Mouse (Mus musculus) embryonic facial prominence, embryonic 11.5 days (tissue): Measurements from ENCODE around the gene Pawr. TPM values are rescaled to one million over a fixed set of nuclear protein-coding genes. Genes with fewer than 3 reads are reported as not detected.

Source experiments
- ATAC-seq: fragments of 200-750 bp; cut with Nextera tagmentation; replicated peaks from 2 replicates; pipeline ENCODE4 v1.8.0; 2017; ENCODE audit warnings: low read depth; ENCODE audit not compliant: insufficient number of reproducible peaks, low FRiP score, low TSS enrichment
- DNase-seq: peaks from one replicate; pipeline ENCODE4 v3.0.0-alpha.2; 2015; ENCODE audit warnings: low spot score
- H3K27ac ChIP-seq: fragments of 300-500 bp; sonication (generic); replicated peaks from 2 replicates; pipeline ENCODE4 v1.5.1; 2014; ENCODE audit warnings: mild to moderate bottlenecking, low read depth, low read length, control low read depth
- H3K27me3 ChIP-seq: fragments of 300-500 bp; sonication (generic); 2 replicates; pipeline ENCODE4 v1.6.1; 2014; ENCODE audit warnings: mild to moderate bottlenecking, low read length, moderate library complexity, mixed read lengths; ENCODE audit not compliant: control insufficient read depth, insufficient read depth
- H3K36me3 ChIP-seq: fragments of 300-500 bp; sonication (generic); replicated peaks from 2 replicates; pipeline ENCODE4 v1.6.1; 2014; ENCODE audit warnings: low read depth, mild to moderate bottlenecking, low read length, moderate library complexity, mixed read lengths; ENCODE audit not compliant: control insufficient read depth, insufficient read depth
- H3K4me1 ChIP-seq: fragments of 300-500 bp; sonication (generic); 2 replicates; pipeline ENCODE4 v1.6.1; 2014; ENCODE audit warnings: low read length, mixed read lengths; ENCODE audit not compliant: control insufficient read depth, insufficient read depth
- H3K4me2 ChIP-seq: fragments of 300-500 bp; sonication (generic); 2 replicates; pipeline ENCODE4 v1.6.1; 2014; ENCODE audit warnings: low read depth, mild to moderate bottlenecking, control low read depth, low read length, moderate library complexity
- H3K4me3 ChIP-seq: fragments of 300-500 bp; sonication (generic); 2 replicates; pipeline ENCODE4 v1.5.1; 2014; ENCODE audit warnings: low read depth, low read length, control low read depth
- H3K9ac ChIP-seq: fragments of 300-500 bp; sonication (generic); replicated peaks from 2 replicates; pipeline ENCODE4 v1.6.1; 2014; ENCODE audit warnings: mild to moderate bottlenecking, control low read depth, low read length
- H3K9me3 ChIP-seq: fragments of 300-500 bp; sonication (generic); replicated peaks from 2 replicates; pipeline ENCODE4 v1.6.1; 2016; ENCODE audit warnings: mild to moderate bottlenecking, low read length, inconsistent platforms, mixed read lengths; ENCODE audit not compliant: control insufficient read depth
- WGBS: fragments of 180-500 bp; shearing (Covaris S2); extraction: QIAGEN DNeasy Blood & Tissue Kit; methylation state at CpG from one replicate; pipeline ENCODE4 v1.1.7; 2014; 5-methylcytosine and 5-hydroxymethylcytosine counted together
- polyA plus RNA-seq: library from polyadenylated mRNA; unstranded; fragments of >200 nt; fragmentation: Nextera tagmentation; extraction: Ambion mirVana; gene quantifications from 2 replicates; pipeline ENCODE4 v1.2.1, GENCODE M21; 2014

Gene Pawr
- polyA plus RNA-seq, 1 experiment from 2014 or later = 11.6 TPM

DNA sequence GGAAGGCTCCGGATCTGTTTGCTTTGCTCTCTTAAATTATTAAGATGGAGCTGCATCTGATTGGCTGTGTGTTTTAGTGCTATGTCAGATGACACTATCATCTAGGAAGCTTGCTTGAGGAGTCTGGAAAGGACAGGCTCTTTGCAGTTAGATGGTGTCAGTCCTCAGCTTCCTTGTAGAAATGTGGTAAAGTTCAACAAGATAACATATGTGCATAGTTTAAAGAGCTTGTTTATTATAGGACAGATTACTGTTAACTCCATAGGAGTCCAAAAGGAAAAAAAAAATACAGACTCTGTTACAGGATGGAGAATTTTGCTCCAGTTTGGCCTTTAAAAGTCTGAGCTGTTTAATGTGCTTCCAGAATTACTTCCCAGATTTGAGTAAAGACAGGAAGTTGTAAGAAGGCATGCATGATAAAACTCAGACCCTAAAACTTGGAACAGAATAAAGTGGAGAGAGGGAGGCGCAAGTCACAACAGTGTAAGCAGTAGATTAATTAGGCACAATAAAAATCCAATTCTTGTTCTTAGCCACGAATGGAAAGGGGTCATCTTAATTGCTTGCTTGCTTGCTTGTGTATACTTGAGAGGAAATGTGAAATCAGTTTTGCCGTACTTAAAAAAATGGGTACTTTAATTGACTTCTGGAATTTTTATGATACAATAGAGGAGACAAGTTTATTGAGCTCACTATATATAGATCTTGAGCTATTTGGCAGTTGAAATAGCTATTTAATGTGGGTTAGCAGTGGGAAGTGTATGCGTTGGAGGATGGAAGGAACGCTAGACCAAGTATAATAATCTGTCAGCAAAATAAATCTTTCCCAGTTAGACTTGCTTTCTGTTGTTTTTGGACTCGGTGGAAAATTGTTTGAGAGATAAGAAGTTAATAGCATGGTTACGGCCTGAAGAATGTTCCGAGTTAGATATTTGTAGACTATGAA, 18.5 kb downstream of the Pawr start:
- 90% methylated on average over 9 of the region's 9 CpGs for WGBS
- Histone ChIP-seq H3K4me1 (no peaks in the 10 kb centered on the region), H3K27me3 (no peaks in the 10 kb centered on the region), H3K4me3 (no peak overlapping the region), H3K9ac (no peak overlapping the region), H3K27ac (no peak overlapping the region), H3K4me2 (no peak overlapping the region), H3K9me3 (no peaks in the 10 kb centered on the region), H3K36me3 (no peaks in the 10 kb centered on the region)
- ATAC-seq (no peak), DNase-seq (no peak)

DNA sequence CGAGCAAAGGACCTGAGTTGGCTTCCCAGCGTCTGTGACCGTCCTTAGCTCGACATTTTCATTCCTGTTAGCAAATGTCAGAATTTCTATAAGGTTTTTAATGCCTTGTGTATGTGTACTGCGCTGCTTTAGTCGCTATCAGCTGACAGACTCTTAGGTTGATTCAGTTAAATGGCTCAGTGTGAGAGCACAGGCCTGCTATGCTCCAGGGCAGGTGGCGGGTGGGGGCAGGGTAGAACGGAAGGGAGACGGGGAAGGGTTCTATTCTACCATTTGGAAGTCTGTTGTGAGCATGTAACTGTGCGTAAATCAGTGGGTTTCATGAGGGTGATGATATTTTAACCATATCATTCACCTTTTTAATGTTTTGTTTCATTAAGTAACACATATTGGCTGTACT, 21.0 kb downstream of the Pawr start:
- H3K4me3 ChIP-seq = no peak overlapping the region
- H3K9ac ChIP-seq = no peak overlapping the region
- 77% methylated on average over 10 of the region's 10 CpGs for WGBS
- no peaks in the 10 kb centered on the region for H3K9me3 ChIP-seq
- H3K27ac ChIP-seq = no peak overlapping the region
- no peaks in the 10 kb centered on the region for H3K4me1 ChIP-seq
- no peak for ATAC-seq
- H3K36me3 ChIP-seq = no peaks in the 10 kb centered on the region
- no peak overlapping the region for H3K4me2 ChIP-seq
- no peak for DNase-seq
- H3K27me3 ChIP-seq = no peaks in the 10 kb centered on the region

DNA sequence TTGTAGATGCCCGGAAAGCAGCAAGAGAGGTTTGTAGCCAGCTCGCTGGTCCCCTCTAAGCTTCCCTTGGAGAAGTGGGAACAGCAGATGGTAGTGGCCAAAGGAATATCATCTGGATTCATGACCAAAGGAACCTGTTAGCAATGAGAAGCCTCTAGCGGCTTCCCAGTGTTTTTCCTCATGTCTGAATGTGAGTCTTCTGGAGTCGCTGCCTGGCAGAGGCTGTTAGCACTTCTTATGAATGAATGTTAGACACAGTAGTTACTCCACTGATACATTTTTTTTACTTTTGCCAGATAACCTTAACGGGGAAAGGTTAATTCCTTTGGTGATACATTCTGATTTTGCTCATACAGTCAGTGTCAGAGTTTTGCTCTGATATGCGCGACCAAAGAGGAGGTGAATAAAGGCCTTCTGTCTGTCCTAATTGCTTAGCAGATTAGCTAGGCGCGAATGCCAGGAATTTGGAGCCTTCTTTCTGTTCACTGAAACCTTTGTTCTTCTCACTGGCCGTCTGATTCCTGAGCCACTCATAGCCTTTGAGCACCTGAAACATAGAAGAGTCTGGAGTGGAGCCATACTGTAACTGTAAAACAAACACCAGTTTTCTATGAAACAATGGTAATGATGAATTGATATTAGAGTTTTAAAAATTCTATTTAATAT, 22.9 kb downstream of the Pawr start:
- no peaks in the 10 kb centered on the region for H3K9me3 ChIP-seq
- no peaks in the 10 kb centered on the region for H3K36me3 ChIP-seq
- H3K4me3 ChIP-seq = no peak overlapping the region
- peak; percentile 43 for DNase-seq
- no peak overlapping the region for H3K27ac ChIP-seq
- H3K4me2 ChIP-seq = no peak overlapping the region
- no peak for ATAC-seq
- no peak overlapping the region for H3K9ac ChIP-seq
- no peaks in the 10 kb centered on the region for H3K4me1 ChIP-seq
- WGBS = 24% methylated on average over 10 of the region's 10 CpGs
- H3K27me3 ChIP-seq = no peaks in the 10 kb centered on the region

DNA sequence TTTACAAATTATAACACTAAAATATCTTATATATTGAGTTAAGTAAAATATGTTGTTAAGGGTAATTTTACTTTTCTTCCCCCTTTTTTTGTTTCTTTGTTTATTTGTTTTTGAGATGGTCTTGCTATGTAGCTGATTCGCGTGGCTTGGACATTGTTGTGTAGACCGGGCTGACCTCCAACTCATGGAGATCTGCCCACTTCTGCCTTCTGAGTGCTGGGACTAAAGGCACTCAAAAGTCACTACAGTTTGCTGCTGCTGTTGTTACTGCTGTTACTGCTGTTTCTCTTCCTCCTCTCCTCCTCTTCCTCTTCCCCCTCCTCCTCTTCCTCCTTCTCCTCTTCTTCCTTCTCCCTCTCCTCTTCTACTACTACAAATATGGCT, 23.5 kb downstream of the Pawr start:
- Histone ChIP-seq H3K9me3 (no peaks in the 10 kb centered on the region), H3K27me3 (no peaks in the 10 kb centered on the region), H3K9ac (no peak overlapping the region), H3K36me3 (no peaks in the 10 kb centered on the region), H3K4me3 (no peak overlapping the region), H3K4me1 (no peaks in the 10 kb centered on the region), H3K27ac (no peak overlapping the region), H3K4me2 (no peak overlapping the region)
- DNase-seq (no peak), ATAC-seq (no peak)
- 77% methylated on average over 3 of the region's 3 CpGs for WGBS

- peak; percentile 71 for ATAC-seq
- no peak overlapping the region for H3K4me2 ChIP-seq
- H3K27ac ChIP-seq = no peak overlapping the region
- H3K9me3 ChIP-seq = no peaks in the 10 kb centered on the region
- no peaks in the 10 kb centered on the region for H3K27me3 ChIP-seq
- 96% methylated on average over 12 of the region's 12 CpGs for WGBS
- H3K4me1 ChIP-seq = no peaks in the 10 kb centered on the region
- no peak for DNase-seq
- H3K4me3 ChIP-seq = no peak overlapping the region
- H3K36me3 ChIP-seq = no peaks in the 10 kb centered on the region
- H3K9ac ChIP-seq = no peak overlapping the region
These were observed 24.8 kb downstream of the Pawr start for GRCm38 (mm10) chr10:108356601-108357187.

GRCm38 (mm10) chr10:108359974-108360373, 28.1 kb downstream of the Pawr start:
- H3K9ac ChIP-seq = no peak overlapping the region
- WGBS = 87% methylated on average over 16 of the region's 16 CpGs
- DNase-seq = no peak
- ATAC-seq = no peak
- no peaks in the 10 kb centered on the region for H3K4me1 ChIP-seq
- no peaks in the 10 kb centered on the region for H3K36me3 ChIP-seq
- no peak overlapping the region for H3K27ac ChIP-seq
- H3K27me3 ChIP-seq = no peaks in the 10 kb centered on the region
- no peak overlapping the region for H3K4me2 ChIP-seq
- no peaks in the 10 kb centered on the region for H3K9me3 ChIP-seq
- no peak overlapping the region for H3K4me3 ChIP-seq

DNA sequence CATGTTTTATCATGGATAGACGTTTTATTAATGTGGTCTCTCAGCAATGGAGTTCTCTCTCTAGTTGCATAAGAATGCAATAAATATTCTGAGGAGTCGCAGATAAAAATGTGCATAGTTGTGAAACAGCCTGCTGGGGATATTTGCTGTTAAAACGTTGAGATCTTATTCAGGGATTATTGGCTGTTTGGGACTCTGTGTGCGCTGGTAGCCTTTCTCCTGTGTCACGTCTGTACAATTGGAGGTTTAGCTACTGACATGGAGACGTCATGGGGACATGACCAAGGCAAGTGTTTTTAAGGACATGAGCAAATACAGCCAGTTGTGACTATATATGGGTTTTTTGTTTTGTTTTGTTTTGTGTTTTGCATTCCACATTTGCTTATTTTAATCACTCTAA, 28.9 kb downstream of the Pawr start:
- no peak for ATAC-seq
- WGBS = 66% methylated on average over 6 of the region's 6 CpGs
- no peaks in the 10 kb centered on the region for H3K27me3 ChIP-seq

More for the DNA sequence above, 28.9 kb downstream of the Pawr start:
- DNase-seq = no peak
- H3K36me3 ChIP-seq = no peaks in the 10 kb centered on the region
- H3K4me2 ChIP-seq = no peak overlapping the region
- H3K9me3 ChIP-seq = no peaks in the 10 kb centered on the region
- H3K4me1 ChIP-seq = no peaks in the 10 kb centered on the region
- no peak overlapping the region for H3K9ac ChIP-seq
- H3K4me3 ChIP-seq = no peak overlapping the region
- no peak overlapping the region for H3K27ac ChIP-seq
